Mouse (Mus musculus): ENCODE data around the gene Akap13.
"Not testable (repeated sequence)": the region's sequence is repeated elsewhere in the genome, so short reads cannot be mapped to it uniquely, and the experiment has no call there.

Gene Akap13

DNA sequence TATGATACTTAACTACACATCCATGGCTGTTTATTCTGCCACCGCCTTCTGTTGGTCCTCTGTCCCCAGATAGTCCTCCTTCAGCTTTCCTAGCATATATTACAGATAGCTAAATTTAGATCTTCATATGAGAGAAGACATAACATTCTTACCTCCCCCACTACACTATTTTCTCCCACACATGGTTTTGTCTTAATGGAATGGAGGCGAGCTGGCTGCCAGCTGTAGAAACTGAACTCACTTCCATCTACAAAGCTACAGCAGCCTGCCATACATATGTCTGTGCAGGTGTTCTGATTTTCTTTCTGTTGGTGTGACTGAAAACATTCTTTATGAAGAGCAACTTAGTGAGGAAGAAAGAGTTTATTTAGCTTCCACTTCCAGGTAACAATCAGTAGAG is 277.8 kb downstream of the Akap13 start:
- no peak for DNase-seq

DNA sequence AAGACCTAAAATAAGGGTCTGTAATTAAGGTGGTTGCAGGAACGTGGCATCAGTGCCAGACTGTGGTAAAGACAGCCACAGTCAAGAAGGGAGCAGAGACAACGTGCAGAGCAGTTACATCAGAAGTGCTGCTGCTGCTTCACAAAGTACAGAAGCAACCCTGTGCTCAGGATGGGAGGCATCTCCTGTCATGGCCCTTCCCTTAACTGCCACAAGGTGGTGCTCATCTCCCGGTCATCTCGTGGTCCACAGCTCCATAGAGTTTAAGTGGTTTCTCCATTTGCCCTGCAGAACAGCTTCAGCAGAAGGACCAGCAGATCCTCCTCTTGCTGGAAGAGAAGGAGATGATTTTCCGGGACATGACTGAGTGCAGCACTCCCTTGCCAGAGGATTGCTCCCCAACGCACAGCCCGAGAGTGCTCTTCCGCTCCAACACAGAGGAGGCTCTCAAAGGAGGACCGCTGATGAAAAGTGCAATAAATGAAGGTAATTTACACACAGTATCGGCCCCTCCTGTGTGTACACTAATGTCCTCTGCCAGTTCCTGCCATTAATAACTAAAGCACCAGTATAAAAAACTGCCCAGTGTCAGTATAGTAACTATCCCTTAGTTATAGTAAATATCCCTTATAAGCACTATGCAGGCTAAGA is 283.9 kb downstream of the Akap13 start:
- peak; percentile 43 to 44 for DNase-seq

DNA sequence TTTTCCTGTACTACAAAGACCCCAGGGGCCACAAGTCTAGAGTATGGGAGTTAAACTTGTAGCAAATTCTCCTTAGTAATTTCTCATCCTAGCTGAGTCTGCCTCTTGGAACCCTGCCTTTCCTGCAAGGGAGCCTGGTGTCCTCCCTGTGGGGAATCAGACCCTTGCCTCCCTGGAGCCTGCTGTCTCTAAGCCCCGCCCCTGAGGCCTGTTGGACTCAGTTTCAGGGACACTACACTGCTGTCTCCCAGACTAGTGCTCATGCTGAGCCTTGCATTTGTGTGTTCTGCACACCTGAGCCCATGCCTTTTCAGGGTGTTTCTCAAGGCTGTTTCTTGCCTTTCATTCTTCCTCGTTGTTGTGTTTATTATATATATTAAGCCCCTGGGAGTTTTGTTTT is 289.2 kb downstream of the Akap13 start:
- DNase-seq, result no peak

DNA sequence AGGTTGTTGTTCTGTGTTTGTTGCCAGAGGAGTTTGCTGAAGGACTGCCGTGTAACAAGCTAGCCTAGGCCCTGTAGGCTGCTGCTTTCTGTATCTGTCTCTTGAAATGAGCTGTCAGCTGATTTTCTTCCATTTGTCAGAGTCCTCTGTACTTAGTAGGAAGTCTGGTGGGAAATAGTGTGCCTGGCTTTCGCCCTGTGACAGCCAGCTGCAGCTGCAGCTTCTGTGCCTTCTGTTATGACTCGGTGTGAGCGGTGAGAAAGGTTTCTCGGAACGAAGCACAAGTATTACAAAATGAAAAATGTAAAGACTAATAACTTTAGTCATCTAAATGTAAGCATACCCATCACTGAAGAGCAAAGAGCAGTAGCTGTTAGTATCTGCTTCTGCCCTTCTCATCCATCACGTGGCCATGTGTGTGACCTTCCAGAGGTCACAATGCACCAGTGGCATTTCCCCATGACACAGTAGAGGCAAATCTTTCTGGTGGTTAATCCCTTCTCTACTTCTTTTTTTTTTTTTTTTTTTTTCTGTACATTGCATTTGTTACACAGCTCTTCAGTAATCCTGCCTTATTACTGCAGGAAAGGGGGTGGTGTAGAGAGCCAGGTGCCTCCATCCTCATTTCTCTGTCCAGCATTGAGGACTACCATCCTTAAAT is 289.8 kb downstream of the Akap13 start:
- no peak for DNase-seq

DNA sequence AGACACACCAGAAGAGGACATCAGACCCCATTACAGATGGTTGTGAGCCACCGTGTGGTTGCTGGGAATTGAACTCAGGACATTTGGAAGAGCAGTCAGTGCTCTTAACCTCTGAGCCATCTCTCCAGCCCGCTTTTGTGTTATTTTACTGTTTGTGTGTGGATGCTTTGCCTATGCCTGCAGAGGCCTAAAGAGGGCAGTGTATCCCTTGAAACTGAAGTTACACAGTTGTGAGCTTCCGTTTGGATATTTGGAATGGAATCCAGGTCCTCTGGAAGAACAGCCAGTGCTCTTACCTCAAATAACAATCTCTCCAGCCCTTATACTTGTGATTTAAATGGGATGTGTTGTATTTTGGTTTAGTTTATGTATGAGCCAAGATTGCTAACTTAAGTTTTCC is 290.6 kb downstream of the Akap13 start:
- not testable (repeated sequence) for DNase-seq

DNA sequence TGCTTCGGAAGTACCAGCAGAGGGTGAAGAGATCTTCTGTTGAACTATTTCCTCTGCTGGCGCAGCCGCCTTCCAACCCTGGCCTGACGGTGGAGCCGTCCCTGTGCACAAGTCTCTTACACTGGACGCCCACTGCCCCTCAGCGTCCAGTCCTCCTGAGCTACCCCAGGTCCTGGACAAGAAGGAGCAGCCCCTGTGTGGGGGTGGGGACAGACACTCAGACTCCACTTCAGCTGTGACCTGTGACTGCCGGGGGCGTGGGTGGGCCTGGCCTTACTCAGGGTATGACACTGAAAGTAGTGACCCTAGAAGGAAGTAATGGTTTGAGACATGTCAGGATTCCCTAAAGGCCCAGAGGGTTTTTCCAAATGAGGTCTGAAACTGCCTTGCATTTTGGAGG is 295.2 kb downstream of the Akap13 start:
- DNase-seq, result no peak

DNA sequence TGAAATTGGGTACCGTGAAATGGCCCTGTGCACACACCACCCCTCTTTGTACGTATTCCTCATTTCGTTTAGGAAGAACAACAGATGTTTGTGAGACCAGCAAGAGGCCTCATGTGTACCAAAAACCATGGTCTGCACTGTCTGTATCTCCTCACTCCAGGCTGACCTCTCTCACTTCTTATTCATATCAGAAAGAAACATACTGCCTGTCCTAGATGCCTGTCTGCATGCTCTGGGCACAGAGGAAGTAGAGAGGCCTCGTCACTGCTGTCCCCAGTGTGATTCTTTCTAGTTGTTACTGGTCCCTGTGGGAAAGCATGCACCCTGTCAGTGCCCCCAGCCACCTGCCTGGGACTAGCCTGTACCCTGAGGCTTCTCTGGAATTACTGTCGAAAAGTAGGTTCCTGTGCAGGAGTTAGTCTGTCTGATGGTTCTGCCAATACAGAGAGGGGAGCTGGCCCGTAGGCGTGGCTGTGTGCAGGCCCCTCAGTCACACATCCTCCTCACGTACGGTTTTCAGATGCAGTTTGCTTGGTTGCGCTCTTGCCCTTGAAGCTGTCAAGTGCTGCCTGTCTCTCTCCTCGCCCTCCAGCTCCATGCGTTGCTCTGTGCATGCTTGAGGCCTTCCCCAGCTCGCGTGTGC is 295.9 kb downstream of the Akap13 start:
- no peak for DNase-seq

DNA sequence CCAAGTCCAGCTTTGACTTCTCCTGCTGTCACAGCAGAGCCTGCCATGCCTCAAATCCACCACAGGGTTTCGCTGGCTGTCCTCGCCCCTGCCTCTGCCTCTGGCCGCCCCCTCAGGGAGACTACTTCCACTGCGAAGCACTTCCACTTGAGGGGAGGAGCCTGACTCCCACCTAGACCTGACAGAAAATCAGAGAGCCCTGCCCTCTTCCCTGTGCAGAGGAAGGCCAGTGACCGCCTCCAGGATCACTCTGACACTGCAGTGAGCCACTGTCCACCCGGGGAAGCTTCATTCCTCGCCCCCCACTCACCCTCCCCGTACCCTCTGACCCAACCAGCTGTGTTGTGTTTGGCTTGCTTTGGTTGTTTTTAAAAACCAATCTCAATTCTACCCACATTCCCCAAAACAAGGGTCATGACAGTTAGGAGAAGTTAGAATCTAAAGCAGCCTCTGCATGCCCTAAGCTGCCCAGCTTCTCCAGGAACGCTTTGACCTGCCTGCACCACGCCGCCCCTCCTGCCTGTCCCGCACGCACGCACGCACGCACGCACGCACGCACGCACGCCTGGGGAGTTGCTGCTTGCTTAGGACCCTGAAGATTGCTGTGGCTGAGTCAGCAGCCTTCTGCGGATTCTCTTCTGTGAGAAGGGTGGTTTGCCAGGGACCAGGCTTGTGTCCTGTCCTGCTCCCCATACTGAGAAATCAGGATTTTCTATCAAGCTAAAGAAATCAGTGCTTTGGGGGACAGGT is 297.3 kb downstream of the Akap13 start:
- peak in 1 of 2 experiments; percentile 26 for DNase-seq

DNA sequence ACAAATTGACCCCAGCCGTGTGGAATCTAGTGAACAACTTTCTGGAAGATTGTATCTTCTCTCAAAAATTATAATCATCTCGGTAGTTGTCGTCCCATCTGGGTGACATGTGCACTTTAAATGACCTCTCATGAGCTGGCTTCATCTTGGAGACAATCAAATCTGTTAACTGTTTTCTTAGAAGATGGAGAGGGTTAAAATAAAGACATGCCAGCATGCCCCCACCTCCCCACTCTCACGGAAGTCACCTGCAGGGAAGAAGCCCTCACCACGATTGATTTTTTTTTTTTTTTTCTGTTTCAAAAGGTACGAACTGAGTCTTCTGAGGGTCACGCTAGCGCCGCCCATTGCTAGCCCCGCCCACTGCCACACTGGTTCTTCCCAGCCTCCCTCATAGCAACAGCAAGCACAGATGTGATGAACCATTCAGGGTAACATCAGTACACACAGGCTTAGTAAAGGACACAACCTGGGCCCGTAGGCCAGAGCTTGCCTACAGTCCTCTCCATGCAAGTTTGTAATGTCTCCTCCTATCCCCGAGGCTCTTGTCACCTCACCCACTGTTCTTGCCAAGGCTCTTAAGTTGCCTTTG is 298.0 kb downstream of the Akap13 start:
- DNase-seq, result no peak

DNA sequence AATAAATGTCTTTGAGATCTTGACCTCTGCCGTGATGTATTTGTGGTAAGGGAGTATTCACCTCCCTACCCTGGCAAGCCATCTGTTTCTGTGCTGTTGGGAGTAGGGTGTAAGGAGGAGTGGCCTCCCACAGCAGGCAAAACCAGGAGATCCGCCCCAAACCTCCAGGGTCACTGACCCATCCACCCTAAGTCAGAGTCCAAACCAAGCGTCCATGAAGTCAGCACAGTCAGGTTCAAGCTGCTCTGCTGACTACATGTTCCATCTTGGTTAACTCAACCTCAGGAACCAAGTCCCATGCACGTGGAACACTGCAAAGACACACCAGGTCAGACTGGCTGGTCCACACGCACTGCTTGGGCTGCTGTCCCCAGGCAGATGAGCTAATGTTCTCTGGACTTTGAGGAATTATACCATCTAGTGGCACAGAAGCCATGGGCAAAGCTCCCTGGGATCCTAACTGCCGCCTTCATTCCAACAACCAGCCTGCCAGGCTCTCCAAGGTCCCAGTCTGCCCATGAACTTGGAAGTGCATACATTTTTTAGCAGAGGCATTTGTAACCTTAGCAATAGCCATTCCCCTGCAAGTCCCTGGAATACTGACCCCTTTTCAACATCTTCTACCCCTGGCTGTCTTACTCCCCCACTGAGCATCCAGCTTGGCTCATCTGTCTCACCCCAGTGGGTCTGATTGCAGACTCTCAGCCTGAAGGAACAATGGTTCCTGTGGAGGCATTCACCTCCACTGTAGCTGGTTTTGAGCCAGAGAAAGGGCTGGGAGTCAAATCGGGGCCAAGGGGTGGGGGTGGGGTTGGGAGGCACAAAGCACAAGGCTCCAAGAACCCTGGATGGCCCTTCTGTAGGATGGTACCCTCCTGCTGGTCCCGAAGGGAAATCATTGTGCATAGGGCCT is 299.5 kb downstream of the Akap13 start:
- DNase-seq, result no peak

DNA sequence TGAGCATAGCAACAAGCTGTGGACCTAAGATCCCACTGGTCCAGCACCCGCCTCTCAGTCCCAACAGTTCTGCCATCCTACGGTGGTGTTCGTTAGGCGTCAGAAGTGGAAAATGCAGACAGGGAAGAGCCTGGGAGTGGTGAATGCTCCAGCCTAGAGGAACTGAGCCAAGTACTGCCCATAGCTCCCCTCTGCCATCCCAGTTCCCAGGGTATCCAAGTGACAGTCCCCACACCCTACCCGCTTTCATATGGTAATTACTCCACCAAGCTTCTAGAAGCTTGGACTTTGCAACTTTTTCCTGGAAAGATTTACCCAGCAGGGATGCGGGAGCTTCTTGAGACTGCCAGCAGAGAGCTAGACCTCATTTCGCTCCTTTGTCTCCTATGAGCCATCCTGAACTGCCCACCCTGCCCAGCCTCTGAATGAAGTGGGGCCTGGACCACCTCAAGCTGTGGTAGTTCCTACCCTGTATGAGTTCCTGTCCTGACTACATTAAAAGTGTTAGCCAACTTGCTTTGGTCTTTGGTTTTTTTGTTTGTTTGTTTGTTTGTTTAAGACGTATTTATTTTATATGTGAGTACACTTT is 300.6 kb downstream of the Akap13 start:
- no peak for DNase-seq

DNA sequence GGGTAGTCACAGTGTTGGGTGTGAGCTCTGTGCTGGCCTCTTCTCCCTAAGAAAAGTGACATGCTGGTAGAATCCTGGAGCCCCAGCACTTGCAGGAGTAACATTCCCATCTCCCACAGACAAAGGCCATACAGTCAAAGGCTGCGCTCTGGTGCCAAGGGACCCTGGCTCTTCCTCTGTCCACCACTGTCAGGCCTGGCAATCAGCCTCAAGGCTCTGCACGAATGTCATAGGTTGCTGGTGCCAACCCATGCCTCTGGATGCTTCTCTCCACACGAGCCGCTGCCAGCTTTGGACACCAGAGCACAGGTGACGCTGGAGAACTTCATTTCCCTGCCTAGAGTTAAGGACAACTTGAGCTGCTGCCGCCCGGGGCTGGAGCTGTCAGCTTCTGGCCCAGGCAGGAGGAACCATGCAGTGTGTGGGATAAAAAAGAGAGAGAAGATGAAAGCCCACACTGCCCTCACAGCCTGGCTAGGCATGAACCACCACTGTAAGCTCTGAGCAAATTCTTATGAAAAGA is 304.7 kb downstream of the Akap13 start:
- DNase-seq, result no peak

DNA sequence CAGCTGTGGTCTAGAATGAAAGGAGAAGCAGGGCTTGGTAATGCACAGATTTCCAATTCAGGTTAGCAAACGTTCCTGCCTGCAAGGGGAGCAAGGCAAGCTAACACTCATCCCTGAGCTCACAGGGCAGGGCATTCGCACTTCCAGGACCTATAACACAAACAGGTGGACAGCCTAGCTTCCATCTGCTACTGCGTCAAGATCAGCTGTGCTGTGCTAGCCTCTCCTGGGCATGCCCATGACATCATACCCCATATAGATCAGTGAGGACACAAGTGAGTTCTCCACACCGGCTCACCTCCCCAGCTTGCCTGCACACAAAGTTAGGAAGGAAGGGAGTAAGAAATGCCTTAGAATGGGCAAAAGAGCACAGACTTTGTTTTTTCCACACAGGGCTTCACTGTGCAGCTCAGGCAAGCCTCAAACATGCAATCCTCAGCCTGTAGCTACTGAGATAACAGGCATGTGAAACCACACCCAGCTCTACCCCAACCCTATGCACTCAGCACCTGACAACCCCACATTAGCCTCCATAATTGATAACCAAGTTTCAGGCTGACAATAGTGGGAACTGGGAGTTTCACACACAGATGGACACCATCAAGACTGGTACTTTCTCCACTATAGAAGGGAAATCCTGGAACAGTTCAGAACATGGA is 305.5 kb downstream of the Akap13 start:
- not testable (repeated sequence) for DNase-seq

DNA sequence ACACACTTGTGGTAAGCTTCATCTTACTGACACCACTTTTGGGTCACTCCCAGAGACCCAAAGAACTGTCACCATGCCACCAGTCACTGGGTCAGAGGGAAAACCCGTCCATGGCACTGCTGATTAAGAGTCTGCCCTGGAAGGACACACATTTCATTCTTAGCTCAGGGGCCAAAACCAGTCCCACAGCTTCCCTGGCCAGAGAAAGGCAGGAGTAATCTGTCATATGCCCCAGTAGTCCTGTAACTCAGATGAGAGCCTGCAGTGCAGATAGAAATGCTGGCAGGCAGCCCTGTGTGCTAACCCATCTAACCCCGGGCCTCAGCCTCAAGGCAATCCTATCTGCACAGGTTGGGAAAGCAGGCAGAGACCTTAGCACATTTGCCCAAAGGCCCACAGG is 306.9 kb downstream of the Akap13 start:
- DNase-seq, result not testable (repeated sequence)

DNA sequence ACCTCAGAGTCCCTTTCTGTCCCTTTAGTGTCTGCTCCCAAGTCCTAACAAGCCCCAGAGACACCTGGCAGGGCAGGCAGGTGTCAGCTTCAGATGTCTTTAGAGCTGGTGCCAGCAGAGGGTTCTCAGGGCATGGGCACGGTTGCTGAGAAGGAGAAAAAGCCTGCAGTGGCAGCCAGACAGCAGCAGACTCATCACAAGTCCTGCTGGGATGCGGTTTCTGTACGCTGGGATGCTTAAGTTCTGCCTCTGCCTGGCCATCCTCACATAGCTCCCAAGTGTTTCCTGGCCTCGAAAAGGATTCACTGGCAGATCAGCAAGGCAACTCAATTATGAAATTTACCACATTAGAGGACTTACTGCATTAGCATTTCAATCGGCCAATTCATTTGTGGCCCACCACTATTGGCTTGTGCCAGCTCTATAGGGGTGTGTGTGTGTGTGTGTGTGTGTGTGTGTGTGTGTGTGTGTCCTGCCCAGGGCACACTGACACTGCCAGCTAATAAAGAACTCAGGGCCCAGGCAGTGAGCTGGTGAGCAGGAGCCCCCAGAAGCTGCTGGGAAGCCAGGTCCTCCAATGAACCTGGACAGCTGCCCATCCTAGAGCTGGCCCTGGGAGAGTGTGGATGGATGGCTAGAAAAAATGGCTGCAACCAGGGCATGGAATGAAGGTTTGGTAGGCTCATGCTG is 311.9 kb downstream of the Akap13 start:
- not testable (repeated sequence) for DNase-seq

DNA sequence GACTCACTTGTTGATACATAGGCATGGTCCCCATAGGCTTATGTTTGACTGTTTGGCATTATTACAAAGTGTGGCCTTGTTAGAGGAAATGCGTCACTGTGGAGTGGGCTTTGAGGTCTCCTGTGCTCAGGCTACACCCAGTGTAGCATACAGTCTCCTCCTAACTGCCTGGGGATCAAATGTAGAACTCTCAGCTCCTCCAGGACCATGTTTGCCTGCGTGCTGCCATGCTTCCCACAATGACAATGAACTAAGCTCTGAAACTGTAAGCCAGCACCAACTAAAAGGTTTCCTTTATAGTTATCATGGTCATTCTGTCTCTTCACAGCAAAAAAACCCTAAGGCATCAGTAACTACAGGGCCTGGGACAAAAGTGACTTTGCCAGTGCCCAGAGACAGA is 312.8 kb downstream of the Akap13 start:
- DNase-seq, result no peak

DNA sequence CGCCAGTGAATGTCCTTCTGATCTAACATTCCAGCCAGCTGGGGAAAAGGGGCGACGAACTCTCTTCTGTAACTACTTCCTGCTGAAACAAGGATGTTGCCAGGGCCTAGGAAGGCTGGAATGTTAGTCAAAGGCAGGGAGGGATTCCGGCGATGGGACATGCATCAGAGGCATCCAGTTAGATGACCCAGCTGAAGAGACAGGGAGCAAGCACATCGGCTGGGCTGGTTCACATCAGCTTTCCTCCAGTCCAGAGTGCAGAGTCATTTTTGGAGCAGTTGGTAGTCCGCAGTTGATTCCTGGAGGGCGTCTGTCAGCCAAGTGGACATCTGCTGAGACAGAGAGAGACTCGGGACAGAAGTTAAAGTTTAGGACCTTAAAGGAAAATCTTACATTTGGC is 314.6 kb downstream of the Akap13 start:
- DNase-seq, result no peak

DNA sequence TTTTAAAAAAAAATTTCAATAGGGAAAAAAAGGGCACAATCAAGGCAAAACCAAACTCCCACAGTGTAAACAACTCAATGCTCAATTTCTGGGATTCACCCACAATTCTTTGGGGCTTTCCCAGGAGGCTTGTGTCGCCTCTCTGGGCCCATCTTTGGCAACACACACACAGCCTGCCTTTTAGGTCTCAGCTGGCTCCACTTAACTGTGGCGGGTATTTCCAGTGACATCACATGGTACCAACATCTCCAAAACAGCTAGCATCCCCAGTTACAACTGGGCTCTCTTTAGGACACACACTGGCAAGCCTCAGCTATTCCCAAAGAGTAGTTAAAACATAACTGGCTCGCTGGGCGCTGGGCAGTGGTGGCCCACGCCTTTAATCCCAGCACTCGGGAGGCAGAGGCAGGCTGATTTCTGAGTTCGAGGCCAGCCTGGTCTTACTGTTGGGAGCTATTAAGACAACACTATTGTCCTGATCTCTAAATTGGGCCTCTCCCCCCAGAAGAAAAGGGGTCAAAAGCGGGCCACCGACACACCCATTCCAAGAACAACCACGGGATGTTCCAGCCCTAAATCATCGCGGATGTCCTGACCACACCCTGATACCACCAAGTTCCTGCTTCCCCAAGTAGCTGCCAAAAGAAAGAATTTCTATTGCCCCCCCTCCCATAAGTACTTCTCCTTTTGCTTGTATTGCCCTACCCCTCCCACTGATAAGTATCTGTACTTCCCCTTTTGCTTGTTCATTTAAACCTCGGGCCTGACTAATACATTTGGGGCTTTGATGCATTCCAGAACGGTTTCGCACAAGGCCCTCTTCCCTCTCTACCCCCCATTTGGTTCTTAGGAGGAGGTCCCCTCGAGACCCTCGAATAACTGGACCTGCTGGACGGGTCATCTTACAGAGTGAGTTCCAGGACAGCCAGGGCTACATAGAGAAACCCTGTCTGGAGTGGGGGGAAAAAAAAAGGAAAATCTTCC is 319.1 kb downstream of the Akap13 start:
- DNase-seq, result peak in 1 of 2 experiments; percentile 48

DNA sequence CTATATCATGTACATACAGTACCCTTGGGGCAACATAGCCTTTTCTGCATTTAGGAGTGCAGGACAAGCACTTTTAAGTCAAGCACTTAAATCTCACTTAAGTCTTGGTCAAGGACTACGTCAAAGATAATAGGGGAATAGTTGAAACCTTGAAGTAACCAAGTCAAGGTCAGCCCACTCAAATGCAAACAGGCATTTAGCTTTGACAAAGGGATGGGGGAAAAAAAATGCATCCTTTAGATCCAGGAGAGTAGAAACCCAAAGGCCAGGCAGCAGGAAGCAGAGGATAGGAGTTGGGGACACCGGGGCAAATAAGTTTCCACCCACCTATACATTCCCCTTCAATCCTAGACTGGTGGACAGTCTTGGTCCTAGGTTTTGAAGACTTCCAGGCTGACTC is 322.7 kb downstream of the Akap13 start:
- DNase-seq, result no peak
